Mouse (Mus musculus): ENCODE data around the gene Gmds.

DNA sequence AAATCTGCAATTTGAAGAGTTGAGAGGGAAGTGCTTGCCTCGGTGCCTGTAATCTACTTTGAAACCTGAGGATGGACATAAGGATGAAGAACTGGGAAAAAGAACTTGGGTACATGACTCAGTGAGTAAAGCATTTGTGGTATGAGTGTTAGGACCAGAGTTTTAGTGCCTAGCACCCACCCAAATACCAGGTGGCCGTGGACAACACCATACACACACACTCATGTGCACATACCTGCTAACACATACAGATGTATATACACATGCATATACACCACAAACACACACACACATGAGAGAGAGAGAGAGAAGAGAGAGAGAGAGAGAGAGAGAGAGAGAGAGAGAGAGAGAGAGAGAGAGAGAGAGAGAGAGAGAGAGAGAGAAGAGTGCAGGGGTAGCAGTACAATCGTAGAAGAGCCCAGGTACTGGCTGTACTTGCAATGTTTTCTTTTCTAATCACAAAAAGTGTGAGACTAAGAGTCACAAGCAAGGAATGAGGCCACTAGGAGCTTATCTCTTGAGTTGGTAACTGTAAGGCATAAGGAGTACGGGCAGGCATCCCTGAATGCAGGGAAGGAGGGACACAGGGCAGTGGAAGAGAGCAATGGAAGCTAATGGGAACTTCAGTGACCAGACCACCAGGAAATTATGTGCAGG is 33.5 kb upstream of the Gmds start:
- TF ChIP-seq CTCF (IDR thresholded peaks at IDR 0.05; ENCODE audit: borderline replicate concordance, control insufficient read depth, extremely low read depth, insufficient read depth, low read length, poor library complexity), result no peak
- no peak for TF ChIP-seq POLR2A (IDR thresholded peaks at IDR 0.05; ENCODE audit: control insufficient read depth, extremely low read depth, insufficient read depth, low read length, poor library complexity)

Data from thymus, adult 2 months (tissue).